Mouse (Mus musculus): ENCODE measurements around the gene Tmem170b.
A peak's percentile ranks its signal among the peaks of the same experiment; 100 is the strongest.

The Tmem170b gene

DNA sequence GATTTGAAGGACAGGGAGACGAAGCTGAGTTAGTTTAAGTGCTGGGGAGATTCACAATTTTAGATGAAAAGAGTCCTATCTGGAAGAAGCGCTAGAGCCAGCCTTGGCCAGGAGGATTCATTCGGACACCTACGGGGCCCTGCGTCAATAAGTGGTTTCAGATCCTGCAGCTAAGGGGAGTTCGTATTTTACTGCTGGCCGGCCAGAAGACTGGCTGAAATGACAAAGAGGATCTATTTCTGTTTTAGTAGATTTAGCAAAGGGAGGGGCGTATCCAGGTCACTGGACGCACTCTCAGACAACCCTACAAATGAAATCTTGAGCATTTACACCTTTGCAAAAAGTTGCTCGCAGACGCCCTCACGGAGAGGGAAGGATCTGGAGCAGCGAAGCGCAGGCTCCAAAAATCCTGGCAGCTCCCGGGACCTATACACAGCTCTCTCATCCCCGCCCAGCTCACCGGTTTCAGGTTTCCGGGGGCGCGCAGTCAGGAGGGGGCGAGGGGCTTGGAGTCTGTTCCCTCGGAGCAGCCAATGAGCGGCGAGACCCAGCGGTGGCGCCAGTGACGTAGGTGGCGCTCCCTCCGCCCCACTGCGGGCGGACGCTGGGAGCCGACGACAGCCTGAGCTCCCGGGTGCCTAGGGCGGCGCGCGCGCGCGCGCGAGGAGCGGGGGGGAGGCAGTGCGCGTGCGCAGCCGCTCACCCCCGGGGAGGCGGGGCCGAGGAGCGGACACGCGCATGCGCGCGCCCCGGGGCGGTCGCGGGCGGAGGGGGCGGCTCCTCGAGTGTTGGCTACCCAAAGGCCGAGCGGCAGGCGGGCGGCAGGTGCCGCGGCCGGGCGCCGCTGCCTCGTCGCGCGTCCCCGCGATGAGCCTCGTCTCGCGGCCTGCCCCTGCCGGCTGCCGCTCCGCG is at the start of gene Tmem170b:
TSS of gene Tmem170b (plus strand) at position 809 of the 912 bp plus-strand sequence.
- DNase-seq, result peak; percentile 95

DNA sequence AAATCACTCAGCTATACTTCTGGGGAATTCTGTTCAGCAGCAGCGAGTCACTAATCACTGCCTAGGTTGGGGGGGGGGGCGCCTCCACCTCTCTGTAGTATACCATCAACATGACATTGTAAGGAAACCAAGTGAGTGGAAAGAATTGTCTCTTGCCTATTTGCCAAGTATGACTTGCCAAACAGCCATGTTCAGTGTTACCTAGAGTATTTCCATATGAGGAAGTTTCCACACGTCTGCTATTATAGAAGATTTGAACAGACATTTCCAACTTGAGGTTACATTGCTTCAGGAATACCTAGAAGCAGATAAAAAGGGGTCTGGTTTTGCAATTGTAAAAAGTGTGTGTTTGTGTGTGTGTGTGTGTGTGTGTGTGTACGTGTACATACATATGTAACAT is 44.7 kb upstream of the Tmem170b start:
- DNase-seq, result no peak

- no peak for DNase-seq
These were observed 37.3 kb upstream of the Tmem170b start for GRCm38 (mm10) chr13:41568421-41568820.

- DNase-seq, result no peak
These were observed 36.8 kb upstream of the Tmem170b start for GRCm38 (mm10) chr13:41568926-41569325.

DNA sequence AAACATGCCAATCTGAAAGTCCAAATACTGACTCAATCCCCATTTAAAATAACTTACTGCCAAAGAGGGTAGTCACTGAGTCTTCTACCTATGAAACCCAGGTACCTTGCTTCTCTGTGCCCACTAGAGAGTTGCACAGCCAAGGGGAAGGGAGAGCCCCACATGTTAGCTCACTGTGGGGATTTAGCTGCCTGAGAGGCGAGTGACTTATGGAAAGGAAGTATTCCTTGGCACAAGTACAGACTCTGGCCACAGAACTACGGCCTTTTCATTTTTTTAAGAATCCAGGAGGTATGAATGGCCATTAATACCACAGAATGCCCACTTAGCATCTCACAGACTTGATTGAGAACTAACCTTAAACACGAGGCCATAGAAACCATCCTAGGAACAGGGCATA is 35.9 kb upstream of the Tmem170b start:
- DNase-seq, result no peak

DNA sequence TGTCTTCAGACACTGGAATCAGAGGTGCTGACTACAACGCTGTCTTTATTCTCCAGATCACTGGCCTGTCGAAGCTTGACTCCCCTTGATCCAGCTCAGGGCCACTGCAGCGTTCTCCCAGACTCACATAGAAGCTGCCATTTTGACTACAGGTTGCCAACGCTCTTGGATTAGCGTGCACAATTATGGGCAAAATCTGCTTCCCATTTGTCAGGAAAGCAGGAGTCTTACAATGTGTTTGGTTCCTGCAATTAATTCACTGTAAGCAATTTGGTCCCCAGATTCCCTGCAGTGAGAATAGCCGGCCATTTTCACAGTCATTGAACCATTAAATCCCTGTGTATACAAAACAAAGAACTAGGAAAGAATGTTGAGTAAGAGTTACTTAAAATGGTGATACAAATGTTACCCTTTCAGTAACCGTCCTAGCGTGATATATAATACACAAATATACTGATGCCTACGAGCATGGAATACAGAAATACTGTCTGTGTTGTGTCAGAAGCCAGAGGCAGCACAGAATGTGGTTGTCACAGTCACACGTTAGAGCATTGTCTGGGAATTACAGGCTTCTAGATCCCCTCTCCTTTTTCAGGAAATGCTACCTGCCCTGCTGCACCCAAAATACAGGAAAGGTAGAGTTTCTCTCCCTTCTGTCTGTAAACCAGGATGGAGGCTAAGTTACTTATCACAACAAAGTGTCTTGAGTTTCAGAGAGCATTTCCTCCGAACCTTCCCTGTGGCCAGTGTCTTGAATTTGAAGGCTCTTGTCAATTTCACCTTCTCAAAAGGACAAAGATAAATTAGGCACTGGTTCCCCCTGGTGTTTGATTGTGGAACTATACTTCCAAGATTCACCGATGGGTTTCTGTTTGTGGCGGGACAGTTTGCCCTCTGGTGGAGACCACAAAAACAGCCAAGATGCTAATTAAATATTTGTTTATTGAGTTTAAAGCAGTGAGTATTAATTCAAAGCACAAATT is 34.0 kb upstream of the Tmem170b start:
- DNase-seq, result peak; percentile 50

DNA sequence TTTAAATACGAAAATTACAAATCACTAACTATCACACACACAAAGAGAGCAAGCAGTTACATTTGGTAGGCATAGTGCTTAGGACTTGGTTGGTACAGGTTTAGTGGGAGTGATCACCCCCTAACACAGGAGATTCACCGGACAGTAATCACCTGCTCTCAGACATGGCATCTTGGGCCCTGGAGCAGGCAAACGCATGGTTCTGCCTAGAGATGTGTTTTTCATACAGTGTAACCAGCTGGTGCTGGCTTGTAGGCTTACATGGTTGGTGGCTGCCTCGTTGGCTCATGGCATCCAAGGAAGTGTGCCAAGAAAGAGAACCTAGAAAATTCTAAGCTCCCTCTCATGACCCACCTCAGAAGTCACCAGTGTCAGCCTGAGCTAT is 33.4 kb upstream of the Tmem170b start:
- no peak for DNase-seq

DNA sequence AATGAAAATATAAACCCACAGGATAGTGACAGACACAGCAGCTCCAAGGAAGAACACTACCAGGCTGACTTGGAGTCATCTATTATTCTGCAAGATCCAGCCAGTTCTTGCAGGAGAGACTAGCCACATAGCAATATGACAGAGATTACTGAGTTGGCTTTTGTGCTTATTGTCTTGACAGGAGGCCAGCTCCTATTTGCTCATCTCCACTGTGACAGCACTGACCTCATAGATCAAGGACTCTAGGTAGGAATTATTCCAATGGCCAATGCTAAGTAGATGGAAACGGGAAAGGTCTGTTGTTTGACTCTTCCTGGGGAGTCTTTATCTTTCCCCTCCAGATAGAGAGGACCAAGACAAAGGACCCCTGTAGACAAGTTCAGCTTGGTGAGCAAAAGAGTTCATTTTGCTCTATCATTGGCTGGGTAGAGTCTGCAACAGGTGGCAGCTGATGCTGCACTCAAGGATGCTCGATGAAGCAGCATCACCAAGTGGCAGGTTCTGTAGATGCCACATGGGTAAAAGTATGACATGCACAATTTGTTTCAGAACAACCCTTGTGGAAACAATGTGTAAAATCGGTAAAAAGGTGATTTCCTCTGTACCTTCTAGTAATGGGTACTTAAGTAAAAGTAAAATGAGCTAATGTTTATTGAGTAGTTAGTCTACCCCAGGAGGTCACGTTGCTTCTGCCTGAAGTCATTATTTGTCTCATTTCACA is 32.4 kb upstream of the Tmem170b start:
- no peak for DNase-seq

DNA sequence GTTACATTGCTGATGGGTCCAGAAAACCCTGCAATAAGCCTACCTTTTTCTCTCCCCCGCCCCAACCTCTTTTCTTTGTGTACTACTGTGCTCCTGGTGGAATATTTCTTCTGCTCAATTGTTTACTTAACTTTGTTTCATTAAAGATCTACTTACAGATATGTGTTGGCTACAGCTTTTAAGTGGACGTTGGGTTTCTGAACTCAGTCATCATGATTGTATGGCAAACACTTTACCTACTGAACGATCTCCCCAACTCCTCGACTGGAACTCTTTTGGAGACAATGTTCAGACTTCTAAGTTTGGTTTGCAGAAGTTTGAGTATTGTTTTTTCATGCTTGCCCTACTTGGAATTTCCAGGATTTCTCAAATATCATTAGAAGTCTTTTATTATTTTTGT is 24.6 kb upstream of the Tmem170b start:
- no peak for DNase-seq

GRCm38 (mm10) chr13:41583666-41584357 is 21.9 kb upstream of the Tmem170b start:
- DNase-seq, result no peak

DNA sequence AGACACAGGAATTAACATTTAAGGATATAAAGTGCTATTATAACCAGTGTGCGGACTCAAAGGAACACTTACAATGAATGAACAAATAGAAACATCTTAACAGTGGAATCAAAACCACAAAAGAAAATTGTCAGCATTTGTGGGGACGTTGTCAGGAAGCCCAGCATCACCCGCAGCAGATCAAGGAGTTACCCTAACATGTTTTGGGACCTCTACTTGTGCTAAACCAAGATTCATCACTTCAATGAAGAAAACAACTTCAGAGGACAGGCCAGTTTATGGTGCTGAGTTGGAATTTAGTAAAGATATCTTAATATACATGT is 21.4 kb upstream of the Tmem170b start:
- DNase-seq, result no peak

- DNase-seq, result no peak
These were observed 20.8 kb upstream of the Tmem170b start for GRCm38 (mm10) chr13:41584896-41585295.

GRCm38 (mm10) chr13:41596678-41597077 is 9.0 kb upstream of the Tmem170b start:
- no peak for DNase-seq

- DNase-seq, result no peak
These were observed 5.7 kb upstream of the Tmem170b start for GRCm38 (mm10) chr13:41599977-41600376.

DNA sequence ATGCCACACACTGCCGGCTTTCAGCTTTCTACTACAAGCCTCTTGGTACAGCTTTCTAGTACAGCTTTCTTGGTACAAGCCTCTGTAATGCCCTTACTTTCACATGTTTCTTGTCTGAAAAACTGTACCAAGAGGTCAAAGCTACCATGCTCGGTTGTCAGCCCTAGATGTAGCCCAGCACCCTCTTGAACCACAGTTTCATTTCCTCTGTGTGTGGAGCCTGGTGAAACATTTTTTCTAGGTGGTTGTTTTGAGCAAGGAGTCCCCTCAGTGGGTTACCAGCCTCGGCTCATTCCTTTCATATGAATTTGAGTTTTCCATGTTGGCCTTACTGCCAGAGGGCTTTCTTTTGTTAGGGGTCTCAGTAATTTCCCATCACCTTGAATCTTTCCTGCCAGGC is 4.7 kb upstream of the Tmem170b start:
- DNase-seq, result no peak

DNA sequence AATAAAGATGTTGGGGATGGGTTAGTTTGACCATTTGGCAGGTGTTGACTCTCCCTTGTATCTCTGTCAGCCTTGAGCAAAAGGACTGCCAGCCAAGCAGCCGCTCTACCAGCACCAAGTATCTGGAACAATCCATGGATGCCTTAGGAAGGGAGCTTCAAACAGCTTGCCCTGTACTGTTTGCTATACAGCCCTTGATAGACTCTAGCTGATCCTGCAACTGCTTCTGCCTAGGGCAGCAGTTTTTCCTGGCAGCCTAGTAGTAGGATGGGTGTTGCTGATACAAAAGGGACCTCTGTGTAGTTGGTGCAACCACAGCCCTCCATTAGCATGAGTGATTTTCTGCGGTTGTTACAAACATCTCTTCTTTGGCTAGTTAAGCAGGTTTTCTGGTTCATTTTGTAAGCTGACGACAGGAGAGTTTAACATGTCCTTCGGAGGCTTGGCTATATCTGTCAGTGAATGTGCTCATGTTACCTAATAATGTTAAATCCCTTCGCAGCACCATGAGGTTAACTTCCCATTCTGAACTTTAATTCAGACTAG is 1.7 kb upstream of the Tmem170b start:
- no peak for DNase-seq

DNA sequence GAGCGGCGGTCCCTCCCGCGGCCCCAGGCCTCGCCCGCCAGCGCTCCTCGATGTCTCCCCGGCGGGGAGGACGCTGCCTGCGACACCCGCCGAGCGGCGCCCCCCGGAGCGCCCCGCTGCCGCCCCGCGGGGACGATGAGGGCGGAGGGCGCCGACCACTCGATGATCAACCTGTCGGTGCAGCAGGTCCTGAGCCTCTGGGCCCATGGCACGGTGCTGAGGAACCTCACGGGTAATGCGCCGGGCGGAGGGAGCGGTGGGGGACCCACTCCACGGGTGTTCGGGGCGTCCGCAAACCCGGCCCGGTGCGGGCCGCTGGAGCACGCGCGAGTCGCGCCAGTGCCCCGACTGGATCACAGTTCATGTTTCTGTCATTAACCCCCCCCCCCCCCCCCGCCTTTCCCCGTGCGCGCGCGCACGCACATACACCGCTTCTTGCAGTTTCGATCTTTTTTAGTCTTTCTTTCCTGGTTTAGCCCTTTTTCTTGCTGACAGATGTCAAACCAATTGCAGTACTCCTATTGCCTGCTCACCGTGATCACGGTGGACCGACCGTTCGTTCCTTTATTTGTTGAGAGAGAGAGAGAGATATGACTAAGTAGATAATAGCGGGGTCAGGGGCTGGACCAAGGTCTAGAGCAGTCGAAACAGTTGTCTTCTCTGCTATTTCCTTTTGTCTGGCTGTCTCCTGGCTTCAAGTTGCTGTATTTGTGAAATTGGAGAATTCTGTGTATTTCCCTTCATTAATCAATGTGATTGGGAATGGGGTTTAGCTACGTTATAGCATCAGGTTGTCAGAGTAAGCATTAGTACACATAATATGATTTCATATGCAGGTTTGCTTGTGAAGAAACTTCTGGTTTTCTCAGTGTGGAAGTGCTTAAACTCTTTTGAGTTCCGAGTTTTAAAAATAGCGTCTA is 634 bp downstream of the Tmem170b start:
- DNase-seq, result peak; percentile 56

- DNase-seq, result no peak
These were observed 1.9 kb downstream of the Tmem170b start for GRCm38 (mm10) chr13:41607589-41607988.

GRCm38 (mm10) chr13:41608559-41608958 is 2.9 kb downstream of the Tmem170b start:
- peak; percentile 46 for DNase-seq

- no peak for DNase-seq
These were observed 5.3 kb downstream of the Tmem170b start for GRCm38 (mm10) chr13:41611046-41611445.

DNA sequence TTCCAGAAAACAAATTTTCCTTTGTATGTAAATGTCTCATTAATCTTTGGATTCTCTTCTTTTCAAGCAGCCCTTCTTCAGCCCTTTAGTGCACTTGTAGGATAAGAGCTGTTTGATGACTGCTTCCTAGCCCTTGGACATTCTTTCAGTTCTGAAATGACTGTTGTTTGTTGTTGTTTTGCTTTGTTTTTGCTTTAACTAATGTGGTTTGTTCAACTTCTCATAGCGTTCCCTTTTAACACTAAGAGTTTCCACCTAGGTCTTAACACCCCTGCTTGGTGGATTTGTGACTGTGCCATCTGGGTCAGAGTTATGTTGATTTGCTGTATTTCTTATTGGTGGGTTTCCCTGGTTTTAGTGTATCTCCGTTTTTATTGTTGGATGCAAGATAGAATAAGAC is 8.8 kb downstream of the Tmem170b start:
- no peak for DNase-seq

Measured in liver (tissue).